Mouse (Mus musculus) E14TG2a.4 (cell line): ENCODE data around the gene Sprr2a2.

Experiments used
- CTCF ChIP-seq: conservative IDR thresholded peaks from 2 replicates; pipeline ENCODE4 v1.5.1; 2014; ENCODE audit warnings: low read length
- NANOG ChIP-seq: IDR thresholded peaks from 2 replicates; pipeline ENCODE4 v1.6.1; 2014; ENCODE audit warnings: borderline replicate concordance, low read length, mixed read lengths

DNA sequence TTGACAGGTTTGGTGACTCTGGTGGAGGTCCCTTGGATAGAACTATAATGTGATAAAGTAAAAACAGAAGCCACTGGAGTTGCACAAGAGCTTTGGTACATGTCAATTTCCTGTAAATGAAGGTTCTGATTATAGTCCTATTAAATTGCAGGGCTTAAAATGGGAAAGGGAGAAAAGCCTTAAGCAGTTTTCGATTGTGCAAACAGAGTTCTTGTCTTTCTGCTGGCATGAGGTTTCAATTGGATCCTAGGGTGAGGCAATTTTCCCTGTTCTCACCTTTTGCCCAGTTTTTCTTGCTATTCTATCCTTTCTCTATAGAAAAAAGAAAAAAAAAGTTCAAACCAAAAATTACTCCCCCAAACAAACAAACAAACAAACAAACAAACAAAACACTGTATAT lies 38.8 kb upstream of the Sprr2a2 start:
- TF ChIP-seq CTCF: no peak
- no peak for TF ChIP-seq NANOG
